Mouse (Mus musculus) embryonic facial prominence, embryonic 11.5 days (tissue): ENCODE measurements around the gene Myrf. TPM values are rescaled to one million over a fixed set of nuclear protein-coding genes. Genes with fewer than 3 reads are reported as not detected.

Experiments
- ATAC-seq: fragments of 200-750 bp; cut with Nextera tagmentation; replicated peaks from 2 replicates; pipeline ENCODE4 v1.8.0; 2017; ENCODE audit warnings: low read depth; ENCODE audit not compliant: insufficient number of reproducible peaks, low FRiP score, low TSS enrichment
- DNase-seq: peaks from one replicate; pipeline ENCODE4 v3.0.0-alpha.2; 2015; ENCODE audit warnings: low spot score
- H3K27ac ChIP-seq: fragments of 300-500 bp; sonication (generic); replicated peaks from 2 replicates; pipeline ENCODE4 v1.5.1; 2014; ENCODE audit warnings: mild to moderate bottlenecking, low read depth, low read length, control low read depth
- H3K27me3 ChIP-seq: fragments of 300-500 bp; sonication (generic); 2 replicates; pipeline ENCODE4 v1.6.1; 2014; ENCODE audit warnings: mild to moderate bottlenecking, low read length, moderate library complexity, mixed read lengths; ENCODE audit not compliant: control insufficient read depth, insufficient read depth
- H3K36me3 ChIP-seq: fragments of 300-500 bp; sonication (generic); replicated peaks from 2 replicates; pipeline ENCODE4 v1.6.1; 2014; ENCODE audit warnings: low read depth, mild to moderate bottlenecking, low read length, moderate library complexity, mixed read lengths; ENCODE audit not compliant: control insufficient read depth, insufficient read depth
- H3K4me1 ChIP-seq: fragments of 300-500 bp; sonication (generic); 2 replicates; pipeline ENCODE4 v1.6.1; 2014; ENCODE audit warnings: low read length, mixed read lengths; ENCODE audit not compliant: control insufficient read depth, insufficient read depth
- H3K4me2 ChIP-seq: fragments of 300-500 bp; sonication (generic); 2 replicates; pipeline ENCODE4 v1.6.1; 2014; ENCODE audit warnings: low read depth, mild to moderate bottlenecking, control low read depth, low read length, moderate library complexity
- H3K4me3 ChIP-seq: fragments of 300-500 bp; sonication (generic); 2 replicates; pipeline ENCODE4 v1.5.1; 2014; ENCODE audit warnings: low read depth, low read length, control low read depth
- H3K9ac ChIP-seq: fragments of 300-500 bp; sonication (generic); replicated peaks from 2 replicates; pipeline ENCODE4 v1.6.1; 2014; ENCODE audit warnings: mild to moderate bottlenecking, control low read depth, low read length
- H3K9me3 ChIP-seq: fragments of 300-500 bp; sonication (generic); replicated peaks from 2 replicates; pipeline ENCODE4 v1.6.1; 2016; ENCODE audit warnings: mild to moderate bottlenecking, low read length, inconsistent platforms, mixed read lengths; ENCODE audit not compliant: control insufficient read depth
- WGBS: fragments of 180-500 bp; shearing (Covaris S2); extraction: QIAGEN DNeasy Blood & Tissue Kit; methylation state at CpG from one replicate; pipeline ENCODE4 v1.1.7; 2014; 5-methylcytosine and 5-hydroxymethylcytosine counted together
- microRNA-seq: library from miRNA; unstranded; fragments of <30 nt; microRNA quantifications from one replicate; pipeline ENCODE4, GENCODE M21; 2016; ENCODE audit warnings: borderline number of aligned reads
- polyA plus RNA-seq: library from polyadenylated mRNA; unstranded; fragments of >200 nt; fragmentation: Nextera tagmentation; extraction: Ambion mirVana; gene quantifications from 2 replicates; pipeline ENCODE4 v1.2.1, GENCODE M21; 2014

The Myrf gene
- polyA plus RNA-seq, 1 experiment from 2014 or later: 2.6 TPM

DNA sequence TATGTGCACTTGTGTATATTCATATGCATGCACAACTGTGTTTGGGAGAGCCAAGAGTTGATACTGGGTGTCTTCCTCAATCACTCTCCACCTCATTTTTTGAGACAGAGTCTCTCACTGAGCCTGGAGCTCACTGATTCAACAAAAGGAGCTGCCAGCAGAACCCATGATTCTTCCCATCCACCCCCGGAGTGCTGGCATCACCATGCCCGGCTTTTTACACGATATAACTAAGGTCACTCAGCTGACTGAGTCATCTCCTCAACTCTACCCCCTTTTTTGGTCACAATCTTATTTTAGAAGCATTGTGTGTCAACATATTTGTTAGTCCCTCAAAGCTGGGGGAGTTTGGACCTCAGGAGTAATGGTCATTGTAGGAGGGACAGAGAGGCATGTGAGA lies 76.7 kb downstream of the Myrf start:
- no peak overlapping the region for H3K9ac ChIP-seq
- ATAC-seq: no peak
- H3K27ac ChIP-seq: no peak overlapping the region
- DNase-seq: no peak
- H3K9me3 ChIP-seq: no peaks in the 10 kb centered on the region
- no peaks in the 10 kb centered on the region for H3K4me1 ChIP-seq
- H3K4me3 ChIP-seq: no peak overlapping the region
- WGBS: 88% methylated on average over 3 of the region's 3 CpGs
- H3K4me2 ChIP-seq: no peak overlapping the region
- no peaks in the 10 kb centered on the region for H3K36me3 ChIP-seq
- H3K27me3 ChIP-seq: no peaks in the 10 kb centered on the region

Small RNA genes lying within 50 kb of the gene (microRNA-seq; reads per million reads assigned to microRNA genes)
- 1.4 reads per million for gene Mir6993

Other genes starting within 250 kb of the Myrf start
- gene Best1, start 239.1 kb downstream of the Myrf start, polyA plus RNA-seq: 1.7 and 1.9 TPM in 2 replicates
- 53.8 and 56.4 TPM in 2 replicates for gene Rab3il1, start 239.1 kb downstream of the Myrf start, polyA plus RNA-seq
- 3.7 TPM in 2 replicates for gene Fads3, start 199.2 kb downstream of the Myrf start, polyA plus RNA-seq
- gene Fads2, start 139.0 kb downstream of the Myrf start, polyA plus RNA-seq: 57.0 and 58.8 TPM in 2 replicates
- gene Fads1, start 57.9 kb downstream of the Myrf start, polyA plus RNA-seq: 125 and 130 TPM in 2 replicates
- 344 and 377 TPM in 2 replicates for gene Tmem258, start 36.7 kb downstream of the Myrf start, polyA plus RNA-seq
- gene Fen1, start 36.6 kb downstream of the Myrf start, polyA plus RNA-seq: 130 and 134 TPM in 2 replicates
- 0.98 and 1.3 TPM in 2 replicates for gene Dagla, start 64.1 kb upstream of the Myrf start, polyA plus RNA-seq
- 2.2 and 2.7 TPM in 2 replicates for gene Syt7, start 148.3 kb upstream of the Myrf start, polyA plus RNA-seq
- 0.13 and 0.20 TPM in 2 replicates for gene Lrrc10b, start 216.7 kb upstream of the Myrf start, polyA plus RNA-seq
- 0.32 TPM in 1 of 2 replicates, not detected in the other for gene Ppp1r32, start 242.2 kb upstream of the Myrf start, polyA plus RNA-seq